In genomic region chr2:31741728-31742127, GRCm38 (mm10) we compare ENCODE assay signal across 15 mouse cellular contexts. TPM values are rescaled to one million over a fixed set of nuclear protein-coding genes. Genes with fewer than 3 reads are reported as not detected.
DNase-seq lines count a peak whose midpoint lies in the region; ATAC-seq and TF ChIP-seq lines count a peak whose summit lies in the region.
"Had no signal": no experiment of that assay in that cellular context is flagged by ENCODE, and none has a peak within 500 bp of the region (broad histone marks: within the 10 kb centered on the region; RNA-seq: fewer than 3 reads in every experiment).

No protein-coding gene starts in this region.

- 58% methylated on average over 1 of the region's 1 CpGs for WGBS in heart, embryonic 11.5 days (ENCODE audit: insufficient replicate concordance)
- WGBS in stomach, embryonic 15.5 days: 73% methylated on average over 1 of the region's 1 CpGs

- no peaks in the 10 kb centered on the region for H3K36me3 ChIP-seq in heart, embryonic 11.5 days (ENCODE audit: control insufficient read depth, insufficient read depth, low read length)
- no peaks in the 10 kb centered on the region for H3K36me3 ChIP-seq in stomach, embryonic 15.5 days
- H3K36me3 ChIP-seq: liver, embryonic 12.5 days had no signal

- H3K27me3 ChIP-seq in heart, embryonic 11.5 days (ENCODE audit: control insufficient read depth, insufficient read depth, low read length): no peaks in the 10 kb centered on the region
- no peaks in the 10 kb centered on the region for H3K27me3 ChIP-seq in stomach, embryonic 15.5 days (replicated peaks)
- H3K27me3 ChIP-seq: embryonic facial prominence, embryonic 13.5 days; liver, embryonic 12.5 days; megakaryocyte, embryonic 14.5 days had no signal

- DNase-seq in heart, adult 8-10 months (ENCODE audit: low spot score): no peak
- no peak for DNase-seq in left cerebral cortex, adult 2 months (ENCODE audit: extremely low spot score in 1 of 2, low spot score in 2 of 2)
- DNase-seq in left cerebral cortex, adult 9 months (ENCODE audit: low spot score in 2 of 2): no peak
- no peak for DNase-seq in kidney, postnatal 36 days
- DNase-seq: kidney, postnatal 10 days; thymus, postnatal 25 days had no signal

- H3K9ac ChIP-seq in heart, embryonic 11.5 days (ENCODE audit: low read depth, low read length): no peak overlapping the region
- H3K9ac ChIP-seq in stomach, embryonic 15.5 days: no peak overlapping the region
- H3K9ac ChIP-seq: embryonic facial prominence, embryonic 13.5 days; liver, embryonic 12.5 days had no signal

- peak overlapping the region; percentile 22; the same call in 1 of the 2 replicates for H3K27ac ChIP-seq in heart, embryonic 11.5 days (ENCODE audit: low read depth, low read length)
- peak overlapping the region; percentile 9; the same call in 1 of the 2 replicates for H3K27ac ChIP-seq in left cerebral cortex, adult 2 months
- H3K27ac ChIP-seq in bone marrow macrophage, adult 2 months (ENCODE audit: insufficient read depth, low read depth, low read length): no peak overlapping the region
- H3K27ac ChIP-seq in stomach, embryonic 15.5 days: peak overlapping the region; percentile 27; the same call in 1 of the 2 replicates
- H3K27ac ChIP-seq: embryonic facial prominence, embryonic 13.5 days; liver, embryonic 12.5 days had no signal

- no peak overlapping the region for H3K4me3 ChIP-seq in heart, embryonic 11.5 days (ENCODE audit: low read depth, low read length)
- H3K4me3 ChIP-seq in left cerebral cortex, adult 2 months: no peak overlapping the region
- H3K4me3 ChIP-seq in bone marrow macrophage, adult 2 months (ENCODE audit: insufficient read depth, low read length): peak overlapping the region; percentile 40; the same call in 1 of the 2 replicates
- H3K4me3 ChIP-seq in stomach, embryonic 15.5 days (replicated peaks): no peak overlapping the region
- H3K4me3 ChIP-seq: embryonic facial prominence, embryonic 13.5 days; liver, embryonic 12.5 days; megakaryocyte, embryonic 14.5 days had no signal

- H3K9me3 ChIP-seq in heart, embryonic 11.5 days (replicated peaks; ENCODE audit: control insufficient read depth, low read length): no peaks in the 10 kb centered on the region
- H3K9me3 ChIP-seq in stomach, embryonic 15.5 days: no peaks in the 10 kb centered on the region
- H3K9me3 ChIP-seq: embryonic facial prominence, embryonic 13.5 days; liver, embryonic 12.5 days; megakaryocyte, embryonic 14.5 days had no signal

- TF ChIP-seq CTCF in left cerebral cortex, adult 2 months (IDR thresholded peaks at IDR 0.05): no peak; the same call in 1 of the 2 replicates
- no peak for TF ChIP-seq CTCF in bone marrow macrophage, adult 2 months (IDR thresholded peaks at IDR 0.05; ENCODE audit: low read depth, low read length)

- no peak for TF ChIP-seq POLR2A in bone marrow macrophage, adult 2 months (IDR thresholded peaks at IDR 0.05; ENCODE audit: borderline replicate concordance, low read depth, low read length)

- peaks cover 26% of the 10 kb centered on the region for H3K4me1 ChIP-seq in heart, embryonic 11.5 days (ENCODE audit: control insufficient read depth, insufficient read depth, low read length)
- H3K4me1 ChIP-seq in bone marrow macrophage, adult 2 months (ENCODE audit: control insufficient read depth, insufficient read depth, low read length): peaks cover 12% of the 10 kb centered on the region
- 0 out of 2 replicates have a peak, but pooled peaks cover 6% of the 10 kb centered on the region for H3K4me1 ChIP-seq in stomach, embryonic 15.5 days

- H3K4me2 ChIP-seq in heart, embryonic 11.5 days: peak overlapping the region; percentile 12; the same call in 1 of the 2 replicates
- no peak overlapping the region for H3K4me2 ChIP-seq in stomach, embryonic 15.5 days
- H3K4me2 ChIP-seq: embryonic facial prominence, embryonic 13.5 days; liver, embryonic 12.5 days had no signal

- no peak for ATAC-seq in heart, embryonic 11.5 days (replicated peaks; ENCODE audit: insufficient number of reproducible peaks, low FRiP score, low TSS enrichment)
- no peak for ATAC-seq in stomach, embryonic 15.5 days (ENCODE audit: insufficient read depth, low FRiP score, low read depth)
- ATAC-seq: activated CD4-positive, CD25-positive, alpha-beta regulatory T cell, adult 4 months; forebrain, embryonic 14.5 days; inflammation-experienced regulatory T-cells, adult 6 months; liver, embryonic 12.5 days had no signal

- intact Hi-C loops in left cerebral cortex, adult 2 months (cut with DNase I): no loop called here

RNA-seq across cellular contexts. Expression of gene Abl1, which starts 53.6 kb away (rescaled TPM):
- polyA plus RNA-seq in heart, embryonic 11.5 days (2014; fragmentation: Nextera tagmentation; extraction: Ambion mirVana): 29.5 and 35.6 TPM in 2 replicates
- total RNA-seq in heart, adult 8-10 months (2022): 10 to 100 TPM; 30.2 to 37.3 (median 30.9) TPM
- 10 to 100 TPM; 41.0 to 43.2 TPM for total RNA-seq in left cerebral cortex, adult 2 months (2021)
- polyA plus RNA-seq in bone marrow macrophage, adult 2 months (2012; ENCODE audit: insufficient read depth, insufficient read length, missing spikeins): 48.4 and 53.1 TPM in 2 replicates
- polyA plus RNA-seq in stomach, embryonic 15.5 days (2015; fragmentation: Nextera tagmentation; extraction: Ambion mirVana): 30.2 and 34.5 TPM in 2 replicates
